Mouse (Mus musculus) kidney, postnatal 25 days (tissue): ENCODE data around the gene Dop1a.

Source experiments
- DNase-seq, 2 experiments: peaks; one replicate each; pipeline ENCODE4 v3.0.0; 2021; ENCODE audit warnings: mixed read lengths in 2 of 2

Dop1a gene

GRCm38 (mm10) chr9:86466990-86467870 lies at the start of gene Dop1a:
Gene Dop1a (plus strand): TSS chr9:86467154.
- peak; percentile 90 to 95 for DNase-seq

- no peak for DNase-seq
These were observed 49.0 kb upstream of the Dop1a start for GRCm38 (mm10) chr9:86417971-86418370.

- DNase-seq = no peak
These were observed 47.6 kb upstream of the Dop1a start for GRCm38 (mm10) chr9:86419366-86419765.

GRCm38 (mm10) chr9:86423331-86423730 lies 43.6 kb upstream of the Dop1a start:
- DNase-seq = no peak

GRCm38 (mm10) chr9:86435510-86435909 lies 31.4 kb upstream of the Dop1a start:
- no peak for DNase-seq

- no peak for DNase-seq
These were observed 30.3 kb upstream of the Dop1a start for GRCm38 (mm10) chr9:86436608-86437007.

- no peak for DNase-seq
These were observed 28.5 kb upstream of the Dop1a start for GRCm38 (mm10) chr9:86438337-86439009.

GRCm38 (mm10) chr9:86442248-86442647 lies 24.7 kb upstream of the Dop1a start:
- DNase-seq = no peak

- DNase-seq = no peak
These were observed 20.1 kb upstream of the Dop1a start for GRCm38 (mm10) chr9:86446847-86447246.

GRCm38 (mm10) chr9:86447431-86447830 lies 19.5 kb upstream of the Dop1a start:
- no peak for DNase-seq

GRCm38 (mm10) chr9:86449581-86449980 lies 17.4 kb upstream of the Dop1a start:
- peak; percentile 70 to 86 for DNase-seq

GRCm38 (mm10) chr9:86451094-86451493 lies 15.9 kb upstream of the Dop1a start:
- no peak for DNase-seq

- DNase-seq = peak; percentile 52 to 58
These were observed 15.3 kb upstream of the Dop1a start for GRCm38 (mm10) chr9:86451617-86452016.

- DNase-seq = no peak
These were observed 13.3 kb upstream of the Dop1a start for GRCm38 (mm10) chr9:86453626-86454025.

GRCm38 (mm10) chr9:86464151-86465105 lies 2.5 kb upstream of the Dop1a start, which contains the start of gene Ube2cbp:
Gene Ube2cbp (minus strand): TSS chr9:86464950.
- DNase-seq = peak; percentile 88 to 92

- DNase-seq = no peak
These were observed 9.0 kb downstream of the Dop1a start for GRCm38 (mm10) chr9:86475956-86476355.

- DNase-seq = no peak
These were observed 9.8 kb downstream of the Dop1a start for GRCm38 (mm10) chr9:86476763-86477162.

GRCm38 (mm10) chr9:86478414-86479093 lies 11.6 kb downstream of the Dop1a start:
- peak in 1 of 2 experiments; percentile 34 for DNase-seq

- DNase-seq = no peak
These were observed 15.3 kb downstream of the Dop1a start for GRCm38 (mm10) chr9:86482236-86482635.

GRCm38 (mm10) chr9:86491740-86492139 lies 24.8 kb downstream of the Dop1a start:
- no peak for DNase-seq

- DNase-seq = no peak
These were observed 29.3 kb downstream of the Dop1a start for GRCm38 (mm10) chr9:86496261-86496660.

GRCm38 (mm10) chr9:86499083-86499482 lies 32.1 kb downstream of the Dop1a start:
- DNase-seq = no peak
